Mouse (Mus musculus): ENCODE results near the gene Tmem201. TPM values are rescaled to one million over a fixed set of nuclear protein-coding genes. Genes with fewer than 3 reads are reported as not detected.

Gene Tmem201
- polyA plus RNA-seq, 1 experiment from 2014 or later: 51.1 TPM

Other genes starting within 250 kb of the Tmem201 start
- 99.5 and 106 TPM in 2 replicates for gene Ctnnbip1, start 219.8 kb downstream of the Tmem201 start, polyA plus RNA-seq (2015; fragmentation: Nextera tagmentation; extraction: Ambion mirVana)
- gene Clstn1, start 151.6 kb downstream of the Tmem201 start, polyA plus RNA-seq (2015; fragmentation: Nextera tagmentation; extraction: Ambion mirVana): 163 and 164 TPM in 2 replicates
- gene Pik3cd, start 35.5 kb downstream of the Tmem201 start, polyA plus RNA-seq (2015; fragmentation: Nextera tagmentation; extraction: Ambion mirVana): 14.0 and 15.5 TPM in 2 replicates
- gene Slc25a33, start 36.2 kb upstream of the Tmem201 start, polyA plus RNA-seq (2015; fragmentation: Nextera tagmentation; extraction: Ambion mirVana): 26.6 and 27.4 TPM in 2 replicates
- gene Spsb1, start 217.0 kb upstream of the Tmem201 start, polyA plus RNA-seq (2015; fragmentation: Nextera tagmentation; extraction: Ambion mirVana): 4.8 and 5.2 TPM in 2 replicates